Mouse (Mus musculus) kidney, postnatal 10 days (tissue): ENCODE measurements around the gene Mettl23.
"Not testable (repeated sequence)": the region's sequence is repeated elsewhere in the genome, so short reads cannot be mapped to it uniquely, and the experiment has no call there.

Source experiments
- DNase-seq: peaks from one replicate; pipeline ENCODE4 v3.0.0; 2021; ENCODE audit warnings: mixed read lengths

The Mettl23 gene

GRCm38 (mm10) chr11:116848086-116848876 is 5.2 kb downstream of the Mettl23 start:
- DNase-seq: no peak

GRCm38 (mm10) chr11:116848877-116849178 is 5.8 kb downstream of the Mettl23 start:
- DNase-seq: not testable (repeated sequence)

GRCm38 (mm10) chr11:116849587-116849986 is 6.5 kb downstream of the Mettl23 start:
- no peak for DNase-seq

- no peak for DNase-seq
These were observed 7.0 kb downstream of the Mettl23 start for GRCm38 (mm10) chr11:116850085-116850484.

GRCm38 (mm10) chr11:116850833-116851477 is 7.9 kb downstream of the Mettl23 start:
- DNase-seq: no peak

- no peak for DNase-seq
These were observed 8.7 kb downstream of the Mettl23 start for GRCm38 (mm10) chr11:116851576-116852290.

GRCm38 (mm10) chr11:116852291-116852890 is 9.3 kb downstream of the Mettl23 start, which contains the start of gene Mfsd11:
Mfsd11 (plus strand) TSS chr11:116852440.
- DNase-seq: peak; percentile 92

GRCm38 (mm10) chr11:116852891-116853511 is 9.9 kb downstream of the Mettl23 start, which contains the start of gene Srsf2:
Srsf2 (minus strand) TSS chr11:116853094.
- peak; percentile 97 for DNase-seq

GRCm38 (mm10) chr11:116853512-116853928 is 10.4 kb downstream of the Mettl23 start:
- peak; percentile 99 for DNase-seq

- DNase-seq: no peak
These were observed 11.2 kb downstream of the Mettl23 start for GRCm38 (mm10) chr11:116854279-116854678.

GRCm38 (mm10) chr11:116857183-116857850 is 14.2 kb downstream of the Mettl23 start:
- no peak for DNase-seq

GRCm38 (mm10) chr11:116864444-116864843 is 21.4 kb downstream of the Mettl23 start:
- DNase-seq: no peak

- DNase-seq: peak; percentile 26
These were observed 23.0 kb downstream of the Mettl23 start for GRCm38 (mm10) chr11:116865945-116866585.

- peak; percentile 60 for DNase-seq
These were observed 25.1 kb downstream of the Mettl23 start for GRCm38 (mm10) chr11:116868129-116868528.

- no peak for DNase-seq
These were observed 26.1 kb downstream of the Mettl23 start for GRCm38 (mm10) chr11:116869223-116869622.

- no peak for DNase-seq
These were observed 26.6 kb downstream of the Mettl23 start for GRCm38 (mm10) chr11:116869641-116870040.

GRCm38 (mm10) chr11:116871538-116871937 is 28.5 kb downstream of the Mettl23 start:
- no peak for DNase-seq

- no peak for DNase-seq
These were observed 30.9 kb downstream of the Mettl23 start for GRCm38 (mm10) chr11:116873987-116874386.

GRCm38 (mm10) chr11:116878454-116878853 is 35.4 kb downstream of the Mettl23 start:
- peak; percentile 29 for DNase-seq

GRCm38 (mm10) chr11:116880839-116881238 is 37.8 kb downstream of the Mettl23 start:
- no peak for DNase-seq

GRCm38 (mm10) chr11:116881440-116881839 is 38.4 kb downstream of the Mettl23 start:
- no peak for DNase-seq
